Mouse (Mus musculus) megakaryocyte-erythroid progenitor cell, adult 5-6 weeks (primary cell): ENCODE measurements around the gene Mmp24. TPM values are rescaled to one million over a fixed set of nuclear protein-coding genes. Genes with fewer than 3 reads are reported as not detected.
"Not testable (repeated sequence)": the region's sequence is repeated elsewhere in the genome, so short reads cannot be mapped to it uniquely, and the experiment has no call there.

Experiments used
- ATAC-seq: replicated peaks from 2 replicates; pipeline ENCODE4 v1.8.0; 2016; ENCODE audit warnings: mild to moderate bottlenecking, inconsistent platforms; ENCODE audit not compliant: severe bottlenecking, poor library complexity, low FRiP score, low TSS enrichment
- total RNA-seq, 2 experiments: library from RNA; stranded (forward) in 1 of 2; stranded (reverse) in 1 of 2; fragments of 200-1000, 215-1000 nt in 1 of 2; fragments of >200 nt in 1 of 2; fragmentation: Nextera tagmentation in 1 of 2; gene quantifications; 2 replicates each; pipeline ENCODE4 v1.2.3; 2014 to 2017

Mmp24 gene
- not detected in 2 replicates for total RNA-seq (2014; fragmentation: Nextera tagmentation)
- total RNA-seq (2017) = 0.05 TPM in 1 of 2 replicates, not detected in the other

GRCm38 (mm10) chr2:155774927-155775684, at the start of gene Mmp24:
Mmp24 (plus strand) TSS chr2:155775342.
- 0 out of 2 replicates have a peak, but pooled peaks have one; percentile 6 for ATAC-seq

GRCm38 (mm10) chr2:155726302-155726701, 48.8 kb upstream of the Mmp24 start:
- ATAC-seq = no peak

GRCm38 (mm10) chr2:155727764-155728395, 47.3 kb upstream of the Mmp24 start:
- ATAC-seq = no peak

GRCm38 (mm10) chr2:155728742-155729141, 46.4 kb upstream of the Mmp24 start:
- ATAC-seq = no peak

GRCm38 (mm10) chr2:155729158-155729645, 45.9 kb upstream of the Mmp24 start, which contains the start of gene Edem2:
Edem2 (minus strand) TSS chr2:155729475.
- peak; percentile 99 for ATAC-seq

- no peak for ATAC-seq
Measured at GRCm38 (mm10) chr2:155735080-155735479, 40.1 kb upstream of the Mmp24 start.

GRCm38 (mm10) chr2:155735766-155736165, 39.4 kb upstream of the Mmp24 start, which contains the start of gene Gm17581:
Gm17581 (minus strand) TSS chr2:155735866.
- not testable (repeated sequence) for ATAC-seq

GRCm38 (mm10) chr2:155736936-155737335, 38.2 kb upstream of the Mmp24 start:
- no peak for ATAC-seq

GRCm38 (mm10) chr2:155737803-155738202, 37.3 kb upstream of the Mmp24 start:
- no peak for ATAC-seq

GRCm38 (mm10) chr2:155742211-155742610, 32.9 kb upstream of the Mmp24 start:
- 0 out of 2 replicates have a peak, but pooled peaks have one; percentile 35 for ATAC-seq

GRCm38 (mm10) chr2:155742931-155743337, 32.2 kb upstream of the Mmp24 start:
- peak; percentile 62 for ATAC-seq

GRCm38 (mm10) chr2:155743351-155743750, 31.8 kb upstream of the Mmp24 start:
- ATAC-seq = no peak

- no peak for ATAC-seq
Measured at GRCm38 (mm10) chr2:155745487-155745886, 29.7 kb upstream of the Mmp24 start.

- ATAC-seq = no peak
Measured at GRCm38 (mm10) chr2:155749394-155749793, 25.7 kb upstream of the Mmp24 start.

GRCm38 (mm10) chr2:155751014-155751786, 23.9 kb upstream of the Mmp24 start, which contains the start of gene Procr:
Procr (plus strand) TSS chr2:155751117.
- no peak for ATAC-seq

- ATAC-seq = peak; percentile 67
Measured at GRCm38 (mm10) chr2:155755746-155756145, 19.4 kb upstream of the Mmp24 start.

- ATAC-seq = peak; percentile 69
Measured at GRCm38 (mm10) chr2:155756855-155757566, 18.1 kb upstream of the Mmp24 start.

GRCm38 (mm10) chr2:155764679-155765418, 10.3 kb upstream of the Mmp24 start:
- ATAC-seq = peak; percentile 78
